8 mouse cellular contexts compared by ENCODE assay signal in genomic region chr5:113208622-113209400, GRCm38 (mm10). TPM values are rescaled to one million over a fixed set of nuclear protein-coding genes. Genes with fewer than 3 reads are reported as not detected.
DNase-seq lines count a peak whose midpoint lies in the region; ATAC-seq and TF ChIP-seq lines count a peak whose summit lies in the region.

No protein-coding gene starts in this region.

- WGBS in hindbrain, embryonic 12.5 days, result 45% methylated on average over 11 of the region's 11 CpGs
- WGBS in limb, embryonic 10.5 days, result 54% methylated on average over 11 of the region's 11 CpGs

- H3K4me1 ChIP-seq in hindbrain, embryonic 12.5 days, result peaks cover 12% of the 10 kb centered on the region
- H3K4me1 ChIP-seq in limb, embryonic 10.5 days, result peaks cover 41% of the 10 kb centered on the region

- H3K27ac ChIP-seq in hindbrain, embryonic 12.5 days, result peak overlapping the region; percentile 73
- peak overlapping the region; percentile 47; the same call in 1 of the 2 replicates for H3K27ac ChIP-seq in limb, embryonic 10.5 days

- H3K9me3 ChIP-seq in hindbrain, embryonic 12.5 days (replicated peaks), result no peaks in the 10 kb centered on the region
- no peaks in the 10 kb centered on the region for H3K9me3 ChIP-seq in limb, embryonic 10.5 days (replicated peaks)

- peaks cover 4% of the 10 kb centered on the region for H3K79me2 ChIP-seq in myocyte (ENCODE audit: control insufficient read depth, insufficient read depth)

- H3K4me2 ChIP-seq in hindbrain, embryonic 12.5 days (replicated peaks), result no peak overlapping the region
- H3K4me2 ChIP-seq in myocyte (ENCODE audit: low read depth), result peak overlapping the region; percentile 44

- no peaks in the 10 kb centered on the region for H3K36me3 ChIP-seq in hindbrain, embryonic 12.5 days
- no peaks in the 10 kb centered on the region for H3K36me3 ChIP-seq in limb, embryonic 10.5 days
- no peaks in the 10 kb centered on the region for H3K36me3 ChIP-seq in myocyte (ENCODE audit: control insufficient read depth, insufficient read depth)

- TF ChIP-seq POLR2A in brain, embryonic 14.5 days (IDR thresholded peaks at IDR 0.05; ENCODE audit: borderline replicate concordance, extremely low read depth, insufficient read depth, insufficient read length, poor library complexity, severe bottlenecking), result no peak
- TF ChIP-seq POLR2A in myocyte (IDR thresholded peaks at IDR 0.05; ENCODE audit: insufficient read length, low read depth), result no peak

- no peak overlapping the region for H3ac ChIP-seq in myocyte (ENCODE audit: control insufficient read depth, insufficient read length)

- DNase-seq in adrenal gland, postnatal 10 days, result peak; percentile 65
- no peak for DNase-seq in adrenal gland, postnatal 4 days (ENCODE audit: low spot score in 2 of 2)
- DNase-seq in brain, embryonic 14.5 days (ENCODE audit: low read depth), result peak; percentile 91
- DNase-seq in gastrocnemius, adult 18-20 months (ENCODE audit: low spot score), result peak; percentile 86
- DNase-seq in limb, embryonic 10.5 days (ENCODE audit: low spot score), result no peak
- no peak for DNase-seq in thymus, postnatal 10 days (ENCODE audit: low spot score in 2 of 2)

- H3K4me3 ChIP-seq in hindbrain, embryonic 12.5 days, result no peak overlapping the region
- H3K4me3 ChIP-seq in limb, embryonic 10.5 days, result no peak overlapping the region
- H3K4me3 ChIP-seq in myocyte, result no peak overlapping the region

- TF ChIP-seq CTCF in brain, embryonic 14.5 days (IDR thresholded peaks at IDR 0.05; ENCODE audit: borderline replicate concordance, extremely low read depth, insufficient read depth, insufficient read length), result no peak

- H3K27me3 ChIP-seq in hindbrain, embryonic 12.5 days, result no peaks in the 10 kb centered on the region
- no peaks in the 10 kb centered on the region for H3K27me3 ChIP-seq in limb, embryonic 10.5 days (ENCODE audit: low read depth, poor library complexity, severe bottlenecking)
- no peaks in the 10 kb centered on the region for H3K27me3 ChIP-seq in myocyte (ENCODE audit: control insufficient read depth, insufficient read depth, insufficient read length)

- no peak overlapping the region for H3K9ac ChIP-seq in hindbrain, embryonic 12.5 days

- ATAC-seq in hindbrain, embryonic 12.5 days (ENCODE audit: low FRiP score), result peak; percentile 49

TF ChIP-seq in myocyte, 11 proteins besides CTCF, POLR2A, EP300 and RAD21:
- TF ChIP-seq SRF (IDR thresholded peaks at IDR 0.05; ENCODE audit: control insufficient read depth, insufficient read length, low read depth), result no peak
- no peak for TF ChIP-seq REST (IDR thresholded peaks at IDR 0.05; ENCODE audit: insufficient read depth, insufficient read length)
- no peak for TF ChIP-seq USF1 (IDR thresholded peaks at IDR 0.05; ENCODE audit: low read depth)
- no peak for TF ChIP-seq MYOD1 (IDR thresholded peaks at IDR 0.05; ENCODE audit: control insufficient read depth in 1 of 3, insufficient read length in 2 of 3, low read depth in 2 of 3)

RNA-seq across cellular contexts. Expression of gene 2900026A02Rik, which starts 12.2 kb away (rescaled TPM):
- 10 to 100 TPM; 23.0 to 23.1 TPM for total RNA-seq in adrenal gland, postnatal 10 days (2021)
- total RNA-seq in adrenal gland, postnatal 4 days (2021), result 10 to 100 TPM; 21.2 to 23.3 TPM
- polyA plus RNA-seq in brain, embryonic 14.5 days (2012; rRNA removed), result 6.0 and 8.6 TPM in 2 replicates
- 10 to 100 TPM; 21.3 to 25.8 TPM for total RNA-seq in gastrocnemius, adult 18-20 months (2021)
- 3.6 and 4.5 TPM in 2 replicates for polyA plus RNA-seq in hindbrain, embryonic 12.5 days (2016; fragmentation: Nextera tagmentation; extraction: Ambion mirVana)
- 2.5 and 2.9 TPM in 2 replicates for polyA plus RNA-seq in limb, embryonic 10.5 days (2016; fragmentation: Nextera tagmentation; extraction: Ambion mirVana)
- polyA plus RNA-seq in myocyte (2012; fragmentation: generic; extraction: Trizol), result 16.6 TPM

RNA-seq across cellular contexts. Expression of gene Tmem211, which starts 17.9 kb away (rescaled TPM):
- total RNA-seq in adrenal gland, postnatal 10 days (2021), result not detected
- total RNA-seq in adrenal gland, postnatal 4 days (2021), result not detected
- polyA plus RNA-seq in brain, embryonic 14.5 days (2012; rRNA removed), result 0.07 and 0.09 TPM in 2 replicates
- total RNA-seq in gastrocnemius, adult 18-20 months (2021), result not detected
- polyA plus RNA-seq in hindbrain, embryonic 12.5 days (2016; fragmentation: Nextera tagmentation; extraction: Ambion mirVana), result 0.15 TPM in 1 of 2 replicates, not detected in the other
- not detected in 2 replicates for polyA plus RNA-seq in limb, embryonic 10.5 days (2016; fragmentation: Nextera tagmentation; extraction: Ambion mirVana)
- polyA plus RNA-seq in myocyte (2012; fragmentation: generic; extraction: Trizol), result not detected

Comparison
In these comparisons a context has a peak if more than half of its experiments do, and no peak if none do; other contexts are left out.
1. DNase-seq: peak in adrenal gland, postnatal 10 days (single experiment), brain, embryonic 14.5 days (single experiment) and gastrocnemius, adult 18-20 months (single experiment); none in adrenal gland, postnatal 4 days (0 of 2), limb, embryonic 10.5 days (single experiment) and thymus, postnatal 10 days (0 of 2).